29 mouse cellular contexts compared by ENCODE assay signal in the genomic region with DNA sequence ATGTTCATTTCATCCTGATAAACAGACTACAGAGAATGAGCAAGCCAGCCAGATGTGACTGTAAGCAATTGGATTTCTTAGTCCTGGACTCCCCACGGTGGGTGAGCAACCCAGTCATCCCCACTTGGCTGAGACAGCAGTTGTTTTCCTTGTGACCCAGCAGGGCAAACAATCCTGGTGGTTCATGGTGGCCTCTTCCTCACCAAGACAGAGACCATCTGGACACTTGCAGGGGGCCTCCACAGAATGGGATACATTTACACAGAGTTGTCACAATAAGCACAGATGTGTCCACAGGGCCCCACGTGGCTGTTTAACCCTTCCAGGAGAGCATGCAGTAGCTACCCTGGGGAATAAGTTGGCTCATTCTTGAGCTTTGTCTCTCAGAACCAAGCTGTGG.
A peak's percentile ranks its signal among the peaks of the same experiment; 100 is the strongest.
DNase-seq lines count a peak whose midpoint lies in the region; ATAC-seq and TF ChIP-seq lines count a peak whose summit lies in the region.
"Had no signal": no experiment of that assay in that cellular context is flagged by ENCODE, and none has a peak within 500 bp of the region (broad histone marks: within the 10 kb centered on the region; RNA-seq: fewer than 3 reads in every experiment).

No protein-coding gene starts in this region.

- intact Hi-C loops in heart, adult 2 months (cut with DNase I): no loop called here

- no peak overlapping the region for H3K4me3 ChIP-seq in heart, embryonic 10.5 days
- no peak overlapping the region for H3K4me3 ChIP-seq in heart, adult 2 months
- H3K4me3 ChIP-seq in kidney, embryonic 15.5 days (replicated peaks): no peak overlapping the region
- no peak overlapping the region for H3K4me3 ChIP-seq in kidney, adult 2 months (ENCODE audit: insufficient read depth, low read depth, low read length)
- no peak overlapping the region for H3K4me3 ChIP-seq in lung, embryonic 16.5 days (ENCODE audit: low read length)
- H3K4me3 ChIP-seq: forebrain, embryonic 10.5 days; heart, embryonic 13.5 days; limb, embryonic 15.5 days; neural tube, embryonic 12.5 days had no signal

- peaks cover 8% of the 10 kb centered on the region for H3K36me3 ChIP-seq in heart, embryonic 10.5 days
- no peaks in the 10 kb centered on the region for H3K36me3 ChIP-seq in heart, adult 2 months (ENCODE audit: control insufficient read depth, insufficient read depth, low read length)
- H3K36me3 ChIP-seq in kidney, embryonic 15.5 days: peaks cover 9% of the 10 kb centered on the region
- no peaks in the 10 kb centered on the region for H3K36me3 ChIP-seq in kidney, adult 2 months (ENCODE audit: control insufficient read depth, insufficient read depth, low read length)
- H3K36me3 ChIP-seq in lung, embryonic 16.5 days (ENCODE audit: control insufficient read depth, insufficient read depth, low read length): no peaks in the 10 kb centered on the region
- H3K36me3 ChIP-seq: forebrain, embryonic 10.5 days; limb, embryonic 15.5 days; neural tube, embryonic 12.5 days had no signal

- peak; percentile 62; the same call in 1 of the 2 replicates for ATAC-seq in kidney, embryonic 15.5 days (replicated peaks; ENCODE audit: low FRiP score)
- ATAC-seq in lung, embryonic 16.5 days (ENCODE audit: low read depth): peak; percentile 34; the same call in 1 of the 2 replicates
- ATAC-seq: CD4-positive, CD25-positive, alpha-beta regulatory T cell, adult 4 months; forebrain, postnatal 0 days had no signal

- no peak for TF ChIP-seq POLR2A in heart, adult 2 months (IDR thresholded peaks at IDR 0.05; ENCODE audit: insufficient read depth, low read depth, low read length)
- no peak for TF ChIP-seq POLR2A in kidney, adult 2 months (IDR thresholded peaks at IDR 0.05; ENCODE audit: low read depth, low read length)

- WGBS in heart, embryonic 10.5 days: 56% methylated on average over 2 of the region's 2 CpGs
- WGBS in heart, adult 2 months: 39% methylated on average over 2 of the region's 2 CpGs
- WGBS in kidney, embryonic 15.5 days: 12% methylated on average over 2 of the region's 2 CpGs
- WGBS in kidney, adult 2 months: 41% methylated on average over 2 of the region's 2 CpGs
- WGBS in lung, embryonic 16.5 days: 18% methylated on average over 2 of the region's 2 CpGs

- no peak for TF ChIP-seq CTCF in heart, adult 2 months (IDR thresholded peaks at IDR 0.05)
- TF ChIP-seq CTCF in kidney, adult 2 months (conservative IDR thresholded peaks at IDR 0.05; ENCODE audit: insufficient read depth, insufficient read length, low read depth, low read length): no peak

- H3K9ac ChIP-seq in heart, adult 2 months (ENCODE audit: low read depth, low read length): no peak overlapping the region
- no peak overlapping the region for H3K9ac ChIP-seq in kidney, embryonic 15.5 days
- H3K9ac ChIP-seq in lung, embryonic 16.5 days (ENCODE audit: low read length): no peak overlapping the region
- H3K9ac ChIP-seq: forebrain, postnatal 0 days; heart, embryonic 13.5 days; hindbrain, embryonic 14.5 days; limb, embryonic 15.5 days; liver, embryonic 14.5 days; neural tube, embryonic 12.5 days had no signal

- no peak overlapping the region for H3K4me2 ChIP-seq in kidney, embryonic 15.5 days
- no peak overlapping the region for H3K4me2 ChIP-seq in lung, embryonic 16.5 days (ENCODE audit: low read depth, low read length)
- H3K4me2 ChIP-seq: heart, embryonic 13.5 days; hindbrain, embryonic 14.5 days; limb, embryonic 15.5 days; midbrain, embryonic 11.5 days; neural tube, embryonic 12.5 days had no signal

- DNase-seq in heart, embryonic 10.5 days (ENCODE audit: low spot score): peak; percentile 58
- no peak for DNase-seq in heart, adult 2 months
- DNase-seq in kidney, adult 2 months: no peak
- no peak for DNase-seq in lung, postnatal 36 days
- DNase-seq in mesoderm, embryonic 11.5 days (ENCODE audit: low read depth, low spot score): peak; percentile 44
- no peak for DNase-seq in thymus, postnatal 0 days (ENCODE audit: low spot score)
- DNase-seq: adrenal gland, postnatal 14 days; cerebellum, adult 8-10 months; cerebellum, postnatal 36 days; forebrain, postnatal 0 days; gastrocnemius, postnatal 14 days; heart, adult 11 months; heart, postnatal 14 days; kidney, adult 18-20 months; layer of hippocampus, adult 9-11 months; lung, postnatal 14 days; right cerebral cortex, adult 18-20 months; right cerebral cortex, postnatal 4 days; thymus, postnatal 25 days had no signal

- no peak for TF ChIP-seq EP300 in heart, adult 2 months (IDR thresholded peaks at IDR 0.05; ENCODE audit: insufficient read depth, low read depth, low read length)

- H3K79me2 ChIP-seq in heart, adult 2 months (replicated peaks; ENCODE audit: control insufficient read depth, insufficient read depth, low read length): no peaks in the 10 kb centered on the region

- no peak overlapping the region for H3K27ac ChIP-seq in heart, embryonic 10.5 days
- no peak overlapping the region for H3K27ac ChIP-seq in heart, adult 2 months
- no peak overlapping the region; the same call in 1 of the 2 replicates for H3K27ac ChIP-seq in kidney, embryonic 15.5 days
- no peak overlapping the region for H3K27ac ChIP-seq in kidney, adult 2 months (ENCODE audit: insufficient read depth, low read depth, low read length)
- no peak overlapping the region for H3K27ac ChIP-seq in lung, embryonic 16.5 days (ENCODE audit: low read length)
- H3K27ac ChIP-seq: forebrain, embryonic 10.5 days; heart, embryonic 13.5 days; hindbrain, embryonic 14.5 days; limb, embryonic 15.5 days; liver, embryonic 14.5 days; neural tube, embryonic 12.5 days had no signal

- H3K9me3 ChIP-seq in heart, embryonic 10.5 days: no peaks in the 10 kb centered on the region
- no peaks in the 10 kb centered on the region for H3K9me3 ChIP-seq in kidney, embryonic 15.5 days (replicated peaks)
- H3K9me3 ChIP-seq in lung, embryonic 16.5 days (ENCODE audit: control insufficient read depth, low read length): no peaks in the 10 kb centered on the region
- H3K9me3 ChIP-seq: forebrain, embryonic 10.5 days; heart, embryonic 13.5 days; limb, embryonic 15.5 days; neural tube, embryonic 12.5 days had no signal

- H3K27me3 ChIP-seq in heart, embryonic 10.5 days (ENCODE audit: insufficient read depth, poor library complexity, severe bottlenecking): no peaks in the 10 kb centered on the region
- no peaks in the 10 kb centered on the region for H3K27me3 ChIP-seq in heart, adult 2 months (ENCODE audit: control insufficient read depth, insufficient read depth, low read length)
- peaks cover 16% of the 10 kb centered on the region for H3K27me3 ChIP-seq in kidney, embryonic 15.5 days
- no peaks in the 10 kb centered on the region for H3K27me3 ChIP-seq in kidney, adult 2 months (replicated peaks; ENCODE audit: control insufficient read depth, insufficient read depth, low read length)
- no peaks in the 10 kb centered on the region for H3K27me3 ChIP-seq in lung, embryonic 16.5 days (ENCODE audit: control insufficient read depth, insufficient read depth, low read depth, low read length)
- H3K27me3 ChIP-seq: heart, embryonic 13.5 days; neural tube, embryonic 12.5 days had no signal

- peaks cover 6% of the 10 kb centered on the region for H3K4me1 ChIP-seq in heart, embryonic 10.5 days
- no peaks in the 10 kb centered on the region for H3K4me1 ChIP-seq in heart, adult 2 months (ENCODE audit: control insufficient read depth, insufficient read depth, low read length)
- peaks cover 31% of the 10 kb centered on the region for H3K4me1 ChIP-seq in kidney, embryonic 15.5 days
- H3K4me1 ChIP-seq in kidney, adult 2 months (ENCODE audit: control insufficient read depth, insufficient read depth, low read length): no peaks in the 10 kb centered on the region
- H3K4me1 ChIP-seq in lung, embryonic 16.5 days (replicated peaks; ENCODE audit: control insufficient read depth, insufficient read depth, low read length): no peaks in the 10 kb centered on the region

Comparison
In these comparisons a context has a peak if more than half of its experiments do, and no peak if none do; other contexts are left out.
1. DNase-seq: peak in heart, embryonic 10.5 days (single experiment) and mesoderm, embryonic 11.5 days (single experiment); none in heart, adult 2 months (0 of 2), kidney, adult 2 months (single experiment), lung, postnatal 36 days (single experiment) and thymus, postnatal 0 days (single experiment).